Mouse (Mus musculus) kidney, embryonic 14.5 days (tissue): Measurements from ENCODE around the gene Epb42. TPM values are rescaled to one million over a fixed set of nuclear protein-coding genes. Genes with fewer than 3 reads are reported as not detected.
"Not testable (repeated sequence)": the region's sequence is repeated elsewhere in the genome, so short reads cannot be mapped to it uniquely, and the experiment has no call there.

Source experiments
- ATAC-seq: fragments of 200-750 bp; cut with Nextera tagmentation; 2 replicates; pipeline ENCODE4 v1.8.0; 2017; ENCODE audit warnings: moderate number of reproducible peaks, mild to moderate bottlenecking, moderate TSS enrichment, moderate library complexity; ENCODE audit not compliant: low FRiP score, low TSS enrichment
- H3K27ac ChIP-seq: fragments of 300-500 bp; sonication (generic); 2 replicates; pipeline ENCODE4 v1.5.1; 2014; ENCODE audit warnings: low read depth, mild to moderate bottlenecking, low read length, moderate library complexity, mixed read lengths
- H3K27me3 ChIP-seq: fragments of 300-500 bp; sonication (generic); 2 replicates; pipeline ENCODE4 v1.6.1; 2014; ENCODE audit warnings: mild to moderate bottlenecking, low read length; ENCODE audit not compliant: control insufficient read depth, insufficient read depth
- H3K36me3 ChIP-seq: fragments of 300-500 bp; sonication (generic); 2 replicates; pipeline ENCODE4 v1.6.1; 2014; ENCODE audit warnings: low read length, mixed read lengths; ENCODE audit not compliant: control insufficient read depth, insufficient read depth
- H3K4me1 ChIP-seq: fragments of 300-500 bp; sonication (generic); 2 replicates; pipeline ENCODE4 v1.6.1; 2014; ENCODE audit warnings: low read length, mixed read lengths; ENCODE audit not compliant: control insufficient read depth, insufficient read depth
- H3K4me2 ChIP-seq: fragments of 300-500 bp; sonication (generic); replicated peaks from 2 replicates; pipeline ENCODE4 v1.6.1; 2014; ENCODE audit warnings: low read depth, mild to moderate bottlenecking, low read length
- H3K4me3 ChIP-seq: fragments of 300-500 bp; sonication (generic); 2 replicates; pipeline ENCODE4 v1.5.1; 2014; ENCODE audit warnings: mild to moderate bottlenecking, low read length
- H3K9ac ChIP-seq: fragments of 300-500 bp; sonication (generic); 2 replicates; pipeline ENCODE4 v1.6.1; 2014; ENCODE audit warnings: low read depth, mild to moderate bottlenecking, low read length, moderate library complexity
- H3K9me3 ChIP-seq: fragments of 300-500 bp; sonication (generic); 2 replicates; pipeline ENCODE4 v1.6.1; 2016; ENCODE audit warnings: low read length; ENCODE audit not compliant: control insufficient read depth
- WGBS: fragments of 180-500 bp; shearing (Covaris S2); extraction: QIAGEN DNeasy Blood & Tissue Kit; methylation state at CpG from one replicate; pipeline ENCODE4 v1.1.7; 2014; 5-methylcytosine and 5-hydroxymethylcytosine counted together
- polyA plus RNA-seq: library from polyadenylated mRNA; unstranded; fragments of >200 nt; fragmentation: Nextera tagmentation; extraction: Ambion mirVana; gene quantifications from 2 replicates; pipeline ENCODE4 v1.2.1, GENCODE M21; 2014

Gene Epb42
- polyA plus RNA-seq, 1 experiment from 2014 or later, result 0.93 TPM

- WGBS, result 88% methylated on average over 8 of the region's 8 CpGs
These were observed 38.0 kb downstream of the Epb42 start for GRCm38 (mm10) chr2:120998863-120999262.

GRCm38 (mm10) chr2:120996607-120997006, 40.3 kb downstream of the Epb42 start:
- H3K36me3 ChIP-seq, H3K9me3 ChIP-seq, H3K9ac ChIP-seq, H3K4me2 ChIP-seq, H3K4me1 ChIP-seq, H3K4me3 ChIP-seq, H3K27me3 ChIP-seq, H3K27ac ChIP-seq, ATAC-seq: not testable (repeated sequence)
- WGBS, result 82% methylated on average over 1 of the region's 1 CpGs

More at GRCm38 (mm10) chr2:120998863-120999262, 38.0 kb downstream of the Epb42 start:
- Histone ChIP-seq H3K27ac (no peak overlapping the region), H3K36me3 (no peaks in the 10 kb centered on the region), H3K9me3 (no peaks in the 10 kb centered on the region), H3K27me3 (no peaks in the 10 kb centered on the region), H3K9ac (no peak overlapping the region), H3K4me3 (no peak overlapping the region), H3K4me2 (no peak overlapping the region), H3K4me1 (no peaks in the 10 kb centered on the region)
- no peak for ATAC-seq

- no peak for ATAC-seq
- Histone ChIP-seq H3K4me2 (no peak overlapping the region), H3K4me3 (no peak overlapping the region), H3K4me1 (no peaks in the 10 kb centered on the region), H3K9ac (no peak overlapping the region), H3K36me3 (no peaks in the 10 kb centered on the region), H3K27me3 (no peaks in the 10 kb centered on the region), H3K9me3 (no peaks in the 10 kb centered on the region), H3K27ac (no peak overlapping the region)
- 69% methylated on average over 4 of the region's 4 CpGs for WGBS
These were observed 45.7 kb downstream of the Epb42 start for GRCm38 (mm10) chr2:120991196-120991595.

- Histone ChIP-seq H3K4me2 (no peak overlapping the region), H3K4me1 (no peaks in the 10 kb centered on the region), H3K9me3 (no peaks in the 10 kb centered on the region), H3K27ac (no peak overlapping the region), H3K27me3 (no peaks in the 10 kb centered on the region), H3K36me3 (no peaks in the 10 kb centered on the region), H3K4me3 (no peak overlapping the region), H3K9ac (no peak overlapping the region)
- ATAC-seq, result no peak
- 98% methylated on average over 1 of the region's 1 CpGs for WGBS
These were observed 51.6 kb downstream of the Epb42 start for GRCm38 (mm10) chr2:120985241-120985640.

- ATAC-seq, result no peak
- no peaks in the 10 kb centered on the region for H3K4me1 ChIP-seq
- no peaks in the 10 kb centered on the region for H3K9me3 ChIP-seq
- H3K27me3 ChIP-seq, result no peaks in the 10 kb centered on the region
- no peak overlapping the region for H3K9ac ChIP-seq
- H3K4me3 ChIP-seq, result no peak overlapping the region
- no peaks in the 10 kb centered on the region for H3K36me3 ChIP-seq
- no peak overlapping the region for H3K4me2 ChIP-seq
- no peak overlapping the region for H3K27ac ChIP-seq
- 38% methylated on average over 2 of the region's 2 CpGs for WGBS
These were observed 53.3 kb downstream of the Epb42 start for GRCm38 (mm10) chr2:120983611-120984010.

- WGBS, result 61% methylated on average over 2 of the region's 2 CpGs
These were observed 56.0 kb downstream of the Epb42 start for GRCm38 (mm10) chr2:120980861-120981260.

GRCm38 (mm10) chr2:120979819-120980218, 57.1 kb downstream of the Epb42 start:
- no peak for ATAC-seq
- WGBS, result 97% methylated on average over 1 of the region's 1 CpGs
- Histone ChIP-seq H3K4me3 (no peak overlapping the region), H3K27ac (no peak overlapping the region), H3K4me2 (no peak overlapping the region), H3K27me3 (no peaks in the 10 kb centered on the region), H3K9me3 (no peaks in the 10 kb centered on the region), H3K4me1 (no peaks in the 10 kb centered on the region), H3K9ac (no peak overlapping the region), H3K36me3 (no peaks in the 10 kb centered on the region)

More at GRCm38 (mm10) chr2:120980861-120981260, 56.0 kb downstream of the Epb42 start:
- no peak for ATAC-seq
- H3K27ac ChIP-seq, result no peak overlapping the region
- no peak overlapping the region for H3K4me2 ChIP-seq
- H3K36me3 ChIP-seq, result no peaks in the 10 kb centered on the region
- H3K4me3 ChIP-seq, result no peak overlapping the region
- H3K27me3 ChIP-seq, result no peaks in the 10 kb centered on the region
- H3K4me1 ChIP-seq, result no peaks in the 10 kb centered on the region
- no peak overlapping the region for H3K9ac ChIP-seq
- H3K9me3 ChIP-seq, result no peaks in the 10 kb centered on the region

GRCm38 (mm10) chr2:120978693-120979037, 58.2 kb downstream of the Epb42 start:
- WGBS, result 76% methylated on average over 2 of the region's 2 CpGs
- no peaks in the 10 kb centered on the region for H3K4me1 ChIP-seq
- H3K36me3 ChIP-seq, result no peaks in the 10 kb centered on the region
- no peak overlapping the region for H3K4me3 ChIP-seq
- H3K9ac ChIP-seq, result no peak overlapping the region
- ATAC-seq, result no peak
- no peaks in the 10 kb centered on the region for H3K9me3 ChIP-seq
- no peak overlapping the region for H3K27ac ChIP-seq
- H3K27me3 ChIP-seq, result no peaks in the 10 kb centered on the region
- H3K4me2 ChIP-seq, result no peak overlapping the region

- Histone ChIP-seq H3K27ac (no peak overlapping the region), H3K36me3 (no peaks in the 10 kb centered on the region), H3K9ac (no peak overlapping the region), H3K4me2 (peak overlapping the region; percentile 97), H3K9me3 (no peaks in the 10 kb centered on the region), H3K4me1 (no peaks in the 10 kb centered on the region), H3K4me3 (peak overlapping the region; percentile 80), H3K27me3 (no peaks in the 10 kb centered on the region)
- 82% methylated on average over 8 of the region's 8 CpGs for WGBS
- ATAC-seq, result 0 out of 2 replicates have a peak, but pooled peaks have one; percentile 16
These were observed 58.8 kb downstream of the Epb42 start for GRCm38 (mm10) chr2:120977926-120978692.
